Mouse (Mus musculus): Measurements from ENCODE around the gene Apba2. TPM values are rescaled to one million over a fixed set of nuclear protein-coding genes. Genes with fewer than 3 reads are reported as not detected.

Apba2 gene
- total RNA-seq, 4 experiments from 2014 or later = 231 to 246 (median 238) TPM

GRCm38 (mm10) chr7:64586133-64586532 lies 84.6 kb downstream of the Apba2 start:
- DNase-seq (ENCODE audit: low spot score in 2 of 2) = no peak

- no peak for DNase-seq (ENCODE audit: low spot score in 2 of 2)
These were observed 85.1 kb downstream of the Apba2 start for GRCm38 (mm10) chr7:64586571-64586970.

GRCm38 (mm10) chr7:64588636-64589389 lies 87.3 kb downstream of the Apba2 start:
- DNase-seq (ENCODE audit: low spot score in 2 of 2) = no peak

- no peak for DNase-seq (ENCODE audit: low spot score in 2 of 2)
These were observed 93.8 kb downstream of the Apba2 start for GRCm38 (mm10) chr7:64595256-64595655.

- DNase-seq (ENCODE audit: low spot score in 2 of 2) = no peak
These were observed 95.1 kb downstream of the Apba2 start for GRCm38 (mm10) chr7:64596652-64597051.

- DNase-seq (ENCODE audit: low spot score in 2 of 2) = no peak
These were observed 108.4 kb downstream of the Apba2 start for GRCm38 (mm10) chr7:64609866-64610265.

GRCm38 (mm10) chr7:64610875-64611274 lies 109.4 kb downstream of the Apba2 start:
- no peak for DNase-seq (ENCODE audit: low spot score in 2 of 2)

- no peak for DNase-seq (ENCODE audit: low spot score in 2 of 2)
These were observed 117.8 kb downstream of the Apba2 start for GRCm38 (mm10) chr7:64619261-64619660.

GRCm38 (mm10) chr7:64626494-64626893 lies 125.0 kb downstream of the Apba2 start:
- DNase-seq (ENCODE audit: low spot score in 2 of 2) = no peak

GRCm38 (mm10) chr7:64627972-64628655 lies 126.6 kb downstream of the Apba2 start:
- peak in 1 of 2 experiments; percentile 2 for DNase-seq (ENCODE audit: low spot score in 2 of 2)

- DNase-seq (ENCODE audit: low spot score in 2 of 2) = no peak
These were observed 129.2 kb downstream of the Apba2 start for GRCm38 (mm10) chr7:64630697-64631096.

GRCm38 (mm10) chr7:64631131-64631530 lies 129.6 kb downstream of the Apba2 start:
- peak in 1 of 2 experiments; percentile 4 for DNase-seq (ENCODE audit: low spot score in 2 of 2)

GRCm38 (mm10) chr7:64631781-64632351 lies 130.4 kb downstream of the Apba2 start:
- peak in 1 of 2 experiments; percentile 4 for DNase-seq (ENCODE audit: low spot score in 2 of 2)

- no peak for DNase-seq (ENCODE audit: low spot score in 2 of 2)
These were observed 131.7 kb downstream of the Apba2 start for GRCm38 (mm10) chr7:64633182-64633581.

GRCm38 (mm10) chr7:64633916-64634315 lies 132.4 kb downstream of the Apba2 start:
- DNase-seq (ENCODE audit: low spot score in 2 of 2) = no peak

- DNase-seq (ENCODE audit: low spot score in 2 of 2) = peak in 1 of 2 experiments; percentile 2
These were observed 133.0 kb downstream of the Apba2 start for GRCm38 (mm10) chr7:64634482-64634881.

GRCm38 (mm10) chr7:64638922-64639321 lies 137.4 kb downstream of the Apba2 start:
- no peak for DNase-seq (ENCODE audit: low spot score in 2 of 2)

- no peak for DNase-seq (ENCODE audit: low spot score in 2 of 2)
These were observed 139.1 kb downstream of the Apba2 start for GRCm38 (mm10) chr7:64640651-64641050.

- no peak for DNase-seq (ENCODE audit: low spot score in 2 of 2)
These were observed 141.4 kb downstream of the Apba2 start for GRCm38 (mm10) chr7:64642903-64643302.

- no peak for DNase-seq (ENCODE audit: low spot score in 2 of 2)
These were observed 144.0 kb downstream of the Apba2 start for GRCm38 (mm10) chr7:64645458-64645857.

GRCm38 (mm10) chr7:64646046-64646445 lies 144.5 kb downstream of the Apba2 start:
- DNase-seq (ENCODE audit: low spot score in 2 of 2) = no peak

GRCm38 (mm10) chr7:64648947-64649607 lies 147.6 kb downstream of the Apba2 start:
- no peak for DNase-seq (ENCODE audit: low spot score in 2 of 2)
